Mouse (Mus musculus) embryonic facial prominence, embryonic 14.5 days (tissue): ENCODE data around the gene Asl. TPM values are rescaled to one million over a fixed set of nuclear protein-coding genes. Genes with fewer than 3 reads are reported as not detected.
A peak's percentile ranks its signal among the peaks of the same experiment; 100 is the strongest.

Experiments
- ATAC-seq: fragments of 200-750 bp; cut with Nextera tagmentation; 2 replicates; pipeline ENCODE4 v1.8.0; 2017; ENCODE audit warnings: low read depth, moderate number of reproducible peaks, moderate TSS enrichment
- DNase-seq: peaks from one replicate; pipeline ENCODE4 v3.0.0-alpha.2; 2015; ENCODE audit warnings: low spot score
- H3K27ac ChIP-seq: fragments of 300-500 bp; sonication (generic); replicated peaks from 2 replicates; pipeline ENCODE4 v1.5.1; 2014; ENCODE audit warnings: low read depth, mild to moderate bottlenecking, low read length, moderate library complexity
- H3K27me3 ChIP-seq: fragments of 300-500 bp; sonication (generic); replicated peaks from 2 replicates; pipeline ENCODE4 v1.6.1; 2014; ENCODE audit warnings: low read length; ENCODE audit not compliant: control insufficient read depth, insufficient read depth
- H3K36me3 ChIP-seq: fragments of 300-500 bp; sonication (generic); 2 replicates; pipeline ENCODE4 v1.6.1; 2014; ENCODE audit warnings: low read length, mixed read lengths; ENCODE audit not compliant: control insufficient read depth, insufficient read depth
- H3K4me1 ChIP-seq: fragments of 300-500 bp; sonication (generic); 2 replicates; pipeline ENCODE4 v1.6.1; 2014; ENCODE audit warnings: antibody characterized with exemption, low read length; ENCODE audit not compliant: control insufficient read depth, insufficient read depth
- H3K4me2 ChIP-seq: fragments of 300-500 bp; sonication (generic); 2 replicates; pipeline ENCODE4 v1.6.1; 2014; ENCODE audit warnings: low read depth, mild to moderate bottlenecking, low read length, moderate library complexity, mixed read lengths
- H3K4me3 ChIP-seq: fragments of 300-500 bp; sonication (generic); 2 replicates; pipeline ENCODE4 v1.5.1; 2014; ENCODE audit warnings: low read depth, mild to moderate bottlenecking, low read length
- H3K9ac ChIP-seq: fragments of 300-500 bp; sonication (generic); 2 replicates; pipeline ENCODE4 v1.6.1; 2014; ENCODE audit warnings: low read depth, mild to moderate bottlenecking, low read length, moderate library complexity, mixed read lengths
- H3K9me3 ChIP-seq: fragments of 300-500 bp; sonication (generic); 2 replicates; pipeline ENCODE4 v1.6.1; 2016; ENCODE audit warnings: low read length; ENCODE audit not compliant: control insufficient read depth
- WGBS: fragments of 180-500 bp; shearing (Covaris S2); extraction: QIAGEN DNeasy Blood & Tissue Kit; methylation state at CpG from one replicate; pipeline ENCODE4 v1.1.7; 2014; 5-methylcytosine and 5-hydroxymethylcytosine counted together
- polyA plus RNA-seq: library from polyadenylated mRNA; unstranded; fragments of >200 nt; fragmentation: Nextera tagmentation; extraction: Ambion mirVana; gene quantifications from 2 replicates; pipeline ENCODE4 v1.2.1, GENCODE M21; 2014

Asl gene
- polyA plus RNA-seq, 1 experiment from 2014 or later = 32.1 TPM

DNA sequence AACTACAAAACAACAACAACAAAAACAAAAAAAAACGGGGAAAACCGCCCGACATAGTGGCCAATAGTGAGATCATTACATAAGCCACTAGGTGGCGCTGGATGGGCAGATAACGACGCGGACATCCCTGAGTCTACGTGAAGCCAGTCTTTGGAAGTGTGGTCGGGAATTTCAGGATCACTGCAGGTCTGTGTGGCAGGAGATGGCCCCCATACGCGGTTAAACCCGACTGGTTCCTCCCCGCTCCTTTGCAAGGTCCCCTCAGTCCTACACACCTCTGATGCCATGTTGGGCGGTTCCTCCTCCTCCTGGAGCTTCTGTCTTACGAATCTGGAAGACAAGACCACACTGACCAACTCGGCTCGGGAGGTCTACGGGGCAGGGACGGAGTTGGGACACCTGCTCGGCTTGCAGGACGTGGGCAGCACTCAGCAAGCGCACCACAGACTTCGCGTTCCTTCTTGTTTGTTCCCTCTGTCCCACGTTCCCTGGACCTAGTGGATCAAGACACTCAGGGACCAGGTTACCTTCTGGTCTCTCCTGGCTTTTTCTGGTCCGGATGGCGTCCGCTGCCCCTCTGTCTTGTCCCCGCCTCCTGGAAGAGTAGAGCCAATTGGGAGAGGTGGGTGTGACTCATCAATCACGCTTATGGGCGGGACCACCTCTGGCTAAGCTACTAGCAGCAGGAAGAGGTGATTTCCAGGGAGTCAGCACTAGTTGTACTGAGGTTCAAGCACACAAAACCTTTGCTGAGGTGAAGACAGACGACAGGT, 5.1 kb downstream of the Asl start:
- DNase-seq (peak; percentile 96), ATAC-seq (peak; percentile 93)
- H3K9me3 ChIP-seq = no peaks in the 10 kb centered on the region
- H3K27me3 ChIP-seq = no peaks in the 10 kb centered on the region
- H3K4me3 ChIP-seq = peak overlapping the region; percentile 54
- no peaks in the 10 kb centered on the region for H3K4me1 ChIP-seq
- peak overlapping the region; percentile 86 for H3K4me2 ChIP-seq
- 0% methylated on average over 32 of the region's 32 CpGs for WGBS
- peak overlapping the region; percentile 67 for H3K9ac ChIP-seq
- peak overlapping the region; percentile 57; the same call in 1 of the 2 replicates for H3K27ac ChIP-seq
- no peaks in the 10 kb centered on the region for H3K36me3 ChIP-seq

- ATAC-seq (no peak), DNase-seq (no peak)
- Histone ChIP-seq H3K36me3 (no peaks in the 10 kb centered on the region), H3K9me3 (no peaks in the 10 kb centered on the region), H3K4me3 (peak overlapping the region; percentile 54), H3K4me1 (no peaks in the 10 kb centered on the region), H3K9ac (0 out of 2 replicates have a peak overlapping the region, but pooled peaks have one; percentile 16), H3K27me3 (no peaks in the 10 kb centered on the region), H3K4me2 (peak overlapping the region; percentile 86), H3K27ac (no peak overlapping the region)
- WGBS = 37% methylated on average over 12 of the region's 12 CpGs
These were observed 5.8 kb downstream of the Asl start for GRCm38 (mm10) chr5:130023067-130023766.

DNA sequence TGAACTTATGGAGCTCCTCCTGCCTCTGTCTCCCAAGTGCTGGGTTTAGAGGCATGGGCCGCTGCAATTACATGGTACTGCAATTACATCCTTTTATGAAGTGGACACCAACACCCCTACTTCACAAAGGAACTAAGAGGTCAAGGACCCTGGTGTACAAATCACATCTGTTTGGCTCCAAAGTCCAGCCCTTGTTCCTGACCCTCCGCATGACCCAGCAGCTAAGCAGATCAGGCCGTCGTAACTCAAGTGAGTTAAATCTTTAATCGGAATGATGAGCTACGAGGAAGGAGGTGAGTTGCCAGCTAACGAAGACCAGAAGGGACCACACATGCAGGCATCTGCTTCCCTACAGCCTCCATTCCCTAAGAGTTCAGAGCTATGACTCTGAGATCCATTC, 6.7 kb downstream of the Asl start:
- Histone ChIP-seq H3K9ac (no peak overlapping the region), H3K9me3 (no peaks in the 10 kb centered on the region), H3K4me1 (no peaks in the 10 kb centered on the region), H3K36me3 (no peaks in the 10 kb centered on the region), H3K4me2 (no peak overlapping the region), H3K27ac (no peak overlapping the region), H3K4me3 (no peak overlapping the region), H3K27me3 (no peaks in the 10 kb centered on the region)
- 62% methylated on average over 7 of the region's 7 CpGs for WGBS
- DNase-seq (no peak), ATAC-seq (no peak)

- Histone ChIP-seq H3K4me1 (no peaks in the 10 kb centered on the region), H3K4me3 (no peak overlapping the region), H3K4me2 (no peak overlapping the region), H3K9me3 (no peaks in the 10 kb centered on the region), H3K27ac (no peak overlapping the region), H3K9ac (peak overlapping the region; percentile 45), H3K27me3 (no peaks in the 10 kb centered on the region), H3K36me3 (no peaks in the 10 kb centered on the region)
- no peak for ATAC-seq
- DNase-seq = no peak
- WGBS = 49% methylated on average over 5 of the region's 5 CpGs
These were observed 7.6 kb downstream of the Asl start for GRCm38 (mm10) chr5:130021361-130021966.

- 66% methylated on average over 8 of the region's 8 CpGs for WGBS
- no peak overlapping the region for H3K4me2 ChIP-seq
These were observed 9.6 kb downstream of the Asl start for GRCm38 (mm10) chr5:130019461-130019860.

GRCm38 (mm10) chr5:130015104-130015503, 13.9 kb downstream of the Asl start:
- H3K9me3 ChIP-seq = peaks cover 8% of the 10 kb centered on the region
- no peak overlapping the region for H3K4me3 ChIP-seq
- H3K4me2 ChIP-seq = no peak overlapping the region
- H3K9ac ChIP-seq = no peak overlapping the region
- DNase-seq (no peak), ATAC-seq (no peak)
- no peak overlapping the region for H3K27ac ChIP-seq
- H3K36me3 ChIP-seq = peaks cover 33% of the 10 kb centered on the region
- H3K27me3 ChIP-seq = no peaks in the 10 kb centered on the region
- WGBS = 100% methylated on average over 3 of the region's 3 CpGs
- H3K4me1 ChIP-seq = no peaks in the 10 kb centered on the region

More at GRCm38 (mm10) chr5:130019461-130019860, 9.6 kb downstream of the Asl start:
- Histone ChIP-seq H3K36me3 (peaks cover 18% of the 10 kb centered on the region), H3K27ac (no peak overlapping the region), H3K9ac (no peak overlapping the region), H3K4me1 (no peaks in the 10 kb centered on the region), H3K27me3 (no peaks in the 10 kb centered on the region), H3K4me3 (no peak overlapping the region), H3K9me3 (no peaks in the 10 kb centered on the region)
- ATAC-seq = no peak
- no peak for DNase-seq

DNA sequence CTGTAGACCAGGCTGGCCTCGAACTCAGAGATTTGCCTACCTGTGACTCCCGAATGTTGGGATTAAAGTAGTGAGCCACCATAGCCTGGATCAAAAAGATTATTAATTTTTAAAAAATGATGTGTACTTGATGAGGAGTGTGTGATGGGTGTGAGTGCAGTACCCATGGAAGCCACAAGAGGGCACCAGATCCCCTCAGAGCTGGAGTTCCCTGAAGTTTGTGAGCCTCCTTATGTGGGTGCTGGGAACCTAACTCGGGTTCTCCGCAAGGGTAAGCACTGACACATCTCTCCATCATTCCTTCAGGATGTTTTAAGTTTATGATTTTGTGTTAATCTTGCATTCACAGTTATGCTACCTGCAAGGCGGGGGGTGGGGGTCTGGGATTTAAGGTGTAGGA, 18.1 kb downstream of the Asl start:
- H3K27me3 ChIP-seq = no peaks in the 10 kb centered on the region
- peaks cover 30% of the 10 kb centered on the region for H3K36me3 ChIP-seq
- no peak for ATAC-seq
- H3K4me3 ChIP-seq = no peak overlapping the region
- no peaks in the 10 kb centered on the region for H3K4me1 ChIP-seq
- no peak overlapping the region for H3K4me2 ChIP-seq
- peaks cover 8% of the 10 kb centered on the region for H3K9me3 ChIP-seq
- no peak for DNase-seq
- no peak overlapping the region for H3K27ac ChIP-seq
- H3K9ac ChIP-seq = no peak overlapping the region
- 93% methylated on average over 5 of the region's 5 CpGs for WGBS

GRCm38 (mm10) chr5:130009784-130010183, 19.3 kb downstream of the Asl start:
- WGBS = 94% methylated on average over 4 of the region's 4 CpGs
- H3K27me3 ChIP-seq = no peaks in the 10 kb centered on the region
- H3K4me2 ChIP-seq = no peak overlapping the region
- H3K36me3 ChIP-seq = peaks cover 18% of the 10 kb centered on the region
- H3K4me3 ChIP-seq = no peak overlapping the region
- H3K9ac ChIP-seq = no peak overlapping the region
- peaks cover 14% of the 10 kb centered on the region for H3K9me3 ChIP-seq
- H3K4me1 ChIP-seq = no peaks in the 10 kb centered on the region
- ATAC-seq (no peak), DNase-seq (no peak)
- H3K27ac ChIP-seq = no peak overlapping the region
